Mouse (Mus musculus) heart, postnatal 0 days (tissue): ENCODE measurements at regions not wholly inside any gene's neighbourhood (a gene's known extent, or its start where the extent isn't known, plus 50 kb on each side); places are given as distances from the start of the nearest gene placed in this dataset.

Source experiments
- CTCF ChIP-seq: IDR thresholded peaks from 2 replicates; pipeline ENCODE4 v1.5.1; 2016; ENCODE audit warnings: antibody characterized with exemption, control low read depth, low read depth
- EP300 ChIP-seq: IDR thresholded peaks from 2 replicates; pipeline ENCODE4 v1.6.1; 2016; ENCODE audit warnings: antibody characterized with exemption, low read depth

GRCm38 (mm10) chr15:56344973-56345372 lies 1132.5 kb downstream of the Slc22a22 start:
- TF ChIP-seq CTCF: no peak
- TF ChIP-seq EP300: no peak
